Mouse (Mus musculus) lung, postnatal 0 days (tissue): ENCODE measurements around the gene Tmem185b.

Source experiments
- CTCF ChIP-seq: IDR thresholded peaks from 2 replicates; pipeline ENCODE4 v1.5.1; 2016; ENCODE audit warnings: antibody characterized with exemption, mild to moderate bottlenecking
- EP300 ChIP-seq: IDR thresholded peaks from 2 replicates; pipeline ENCODE4 v1.6.1; 2016; ENCODE audit warnings: antibody characterized with exemption, mild to moderate bottlenecking, control low read depth

GRCm38 (mm10) chr1:119479641-119480040 is 46.3 kb upstream of the Tmem185b start:
- TF ChIP-seq CTCF (no peak), EP300 (no peak)
